ENCODE assay signal across 1 mouse cellular context in the genomic region with DNA sequence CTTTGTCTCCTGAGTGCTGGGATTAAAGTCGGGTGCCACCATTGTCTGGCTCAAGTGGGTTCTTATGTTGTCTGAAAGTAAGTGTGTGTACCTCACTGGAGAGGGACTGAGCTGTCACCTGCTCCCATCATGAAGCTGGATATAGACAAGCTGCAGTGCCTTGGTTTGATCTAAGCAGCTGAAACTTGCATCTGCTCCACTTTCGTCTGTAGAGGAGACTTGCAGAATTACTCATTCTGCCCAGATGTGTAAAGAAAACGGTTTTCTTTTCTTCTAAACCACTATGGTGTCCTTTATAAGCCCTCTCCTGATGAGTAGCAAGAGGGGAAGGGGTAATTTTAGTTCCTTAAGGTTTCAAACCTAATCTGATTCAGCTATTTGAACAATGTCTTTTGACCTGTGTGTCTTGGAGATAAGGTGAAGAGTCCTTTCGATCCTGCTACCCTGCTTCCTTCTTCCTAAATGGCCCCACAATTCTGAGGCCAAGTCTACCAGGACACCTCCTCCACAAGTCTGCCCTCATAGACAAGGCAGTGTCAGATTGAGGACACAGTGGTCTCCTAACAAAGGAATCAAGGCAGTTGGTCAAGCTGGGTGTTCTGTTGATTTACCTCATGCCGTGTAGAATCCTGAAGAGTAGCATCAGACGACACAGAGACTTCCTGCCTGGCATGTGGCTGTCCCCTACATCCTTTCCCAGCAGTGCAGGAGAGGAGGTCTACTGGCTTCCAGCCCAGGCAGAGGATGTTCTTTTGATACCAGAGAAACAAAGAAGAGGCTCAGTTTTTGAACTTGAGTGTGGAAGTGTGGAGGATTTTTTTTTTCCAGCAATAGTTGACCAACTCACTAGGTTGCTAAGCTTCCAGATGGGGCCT.
TF ChIP-seq lines count a peak whose summit lies in the region.

No protein-coding gene starts in this region.

TF ChIP-seq in CH12.LX, 34 proteins besides CTCF, POLR2A, EP300 and RAD21 (continued from another document):
- peak; percentile 64; the same call in 1 of the 2 replicates for TF ChIP-seq MYC (IDR thresholded peaks at IDR 0.05; ENCODE audit: low read depth, low read length)
- TF ChIP-seq JUND (conservative IDR thresholded peaks at IDR 0.05; ENCODE audit: low read depth, low read length): peak; percentile 96
- peak; percentile 80 for TF ChIP-seq MAFK (IDR thresholded peaks at IDR 0.05; ENCODE audit: insufficient replicate concordance, low read length)
- TF ChIP-seq SMC3 (IDR thresholded peaks at IDR 0.05; ENCODE audit: low read depth, low read length): peak; percentile 13; the same call in 1 of the 2 replicates
- no peak for TF ChIP-seq ELF1 (IDR thresholded peaks at IDR 0.05; ENCODE audit: low read depth, low read length)
- TF ChIP-seq KAT2A (IDR thresholded peaks at IDR 0.05; ENCODE audit: insufficient replicate concordance, low read length): no peak
- no peak for TF ChIP-seq USF2 (conservative IDR thresholded peaks at IDR 0.05; ENCODE audit: low read depth, low read length)
- TF ChIP-seq E2F4 (IDR thresholded peaks at IDR 0.05; ENCODE audit: insufficient replicate concordance, low read depth, low read length): no peak
- peak; percentile 92 for TF ChIP-seq JUN (IDR thresholded peaks at IDR 0.05; ENCODE audit: insufficient read depth, low read depth, low read length)
- peak; percentile 54; the same call in 1 of the 2 replicates for TF ChIP-seq CHD2 (IDR thresholded peaks at IDR 0.05; ENCODE audit: low read length)
- TF ChIP-seq ZMIZ1 (IDR thresholded peaks at IDR 0.05; ENCODE audit: low read depth, low read length): peak; percentile 64
- TF ChIP-seq SIN3A (IDR thresholded peaks at IDR 0.05; ENCODE audit: low read length): peak; percentile 91; the same call in 1 of the 2 replicates
- no peak for TF ChIP-seq ZC3H11A (IDR thresholded peaks at IDR 0.05; ENCODE audit: low read depth, low read length)
- peak; percentile 55 for TF ChIP-seq MAX (IDR thresholded peaks at IDR 0.05; ENCODE audit: low read length)
- TF ChIP-seq ETS1 (conservative IDR thresholded peaks at IDR 0.05; ENCODE audit: low read depth, low read length): peak; percentile 95
- no peak for TF ChIP-seq ZNF384 (IDR thresholded peaks at IDR 0.05; ENCODE audit: low read depth, low read length)
- peak; percentile 98 for TF ChIP-seq IRF4 (IDR thresholded peaks at IDR 0.05; ENCODE audit: low read depth, low read length)
- TF ChIP-seq MAZ (IDR thresholded peaks at IDR 0.05; ENCODE audit: low read depth, low read length): 0 out of 2 replicates have a peak, but pooled peaks have one; percentile 78
- peak; percentile 100 for TF ChIP-seq TCF12 (IDR thresholded peaks at IDR 0.05; ENCODE audit: low read depth, low read length)
- TF ChIP-seq NRF1 (IDR thresholded peaks at IDR 0.05; ENCODE audit: low read depth, low read length): no peak
- peak; percentile 47; the same call in 1 of the 2 replicates for TF ChIP-seq POLR2AphosphoS2 (IDR thresholded peaks at IDR 0.05; ENCODE audit: low read depth, low read length)
- TF ChIP-seq RCOR1 (conservative IDR thresholded peaks at IDR 0.05; ENCODE audit: low read depth, low read length): peak; percentile 95
- no peak for TF ChIP-seq MXI1 (IDR thresholded peaks at IDR 0.05; ENCODE audit: low read depth, low read length)
- TF ChIP-seq TBP (conservative IDR thresholded peaks at IDR 0.05; ENCODE audit: low read depth, low read length): peak; percentile 70
- TF ChIP-seq MEF2A (IDR thresholded peaks at IDR 0.05; ENCODE audit: borderline replicate concordance, low read depth, low read length): peak; percentile 94
- peak; percentile 89 for TF ChIP-seq BHLHE40 (IDR thresholded peaks at IDR 0.05; ENCODE audit: low read depth, low read length)
